ENCODE assay signal across 8 mouse cellular contexts in the genomic region with DNA sequence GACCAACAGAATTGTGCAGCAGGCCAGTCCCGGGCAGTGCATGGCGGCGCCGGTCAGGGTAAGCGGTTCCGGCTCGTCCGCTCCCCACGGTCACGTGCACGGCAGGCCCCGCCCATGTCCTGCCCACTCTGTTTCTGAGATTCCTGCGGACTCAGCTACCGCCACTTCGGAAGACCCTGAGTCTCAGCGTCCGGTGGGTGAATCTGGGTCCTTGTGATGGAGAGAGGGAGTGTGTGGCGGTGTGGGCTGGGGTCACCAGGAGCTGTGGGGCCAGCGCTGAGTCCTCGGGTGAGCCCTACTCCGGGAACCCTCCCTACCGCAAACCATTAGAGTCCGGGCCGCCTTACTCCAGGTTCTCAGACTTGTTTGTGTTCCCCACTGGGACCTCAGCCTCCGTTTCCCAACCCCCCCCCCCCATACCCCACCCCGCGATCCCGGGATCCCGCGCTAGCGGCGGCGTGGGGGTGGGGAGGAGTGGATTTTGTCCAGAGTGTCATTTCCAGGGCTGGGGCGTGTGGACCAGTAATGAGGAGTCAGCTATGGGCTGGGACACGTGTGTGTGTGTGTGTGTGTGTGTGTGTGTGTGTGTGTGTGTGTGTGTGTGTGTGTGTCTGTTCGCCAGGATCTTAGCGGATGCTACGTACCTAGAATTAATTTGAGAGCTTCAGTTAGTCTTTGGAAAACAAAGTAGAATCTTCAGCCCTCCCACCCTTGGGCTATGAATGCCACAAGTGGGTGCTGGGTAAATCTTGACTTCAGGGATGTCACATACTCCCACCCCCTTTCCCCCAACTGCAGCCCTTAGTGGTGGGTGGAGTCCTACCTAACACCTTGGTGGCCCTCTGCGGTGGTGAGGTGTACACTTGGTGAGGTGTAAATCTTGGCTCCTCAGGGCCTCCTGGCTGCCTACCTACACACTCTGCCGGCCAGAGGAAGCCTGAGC. TPM values are rescaled to one million over a fixed set of nuclear protein-coding genes. Genes with fewer than 3 reads are reported as not detected.
DNase-seq lines count a peak whose midpoint lies in the region; ATAC-seq and TF ChIP-seq lines count a peak whose summit lies in the region.

Gene Sgsh (minus strand): TSS at position 94 of the 943 bp plus-strand sequence.
Gene Slc26a11 (plus strand): TSS at position 115 of the 943 bp plus-strand sequence.

- peak; percentile 91 to 96 for DNase-seq in adrenal gland, adult (ENCODE audit: inconsistent age in 2 of 2, low spot score in 1 of 2)
- DNase-seq in embryo, embryonic 10 days (ENCODE audit: low spot score), result peak; percentile 95
- peak; percentile 91 for DNase-seq in gastrocnemius, postnatal 10 days
- peak; percentile 37 for DNase-seq in hindlimb bud, embryonic 11.5 days (ENCODE audit: extremely low spot score, low read depth, low spot score)
- DNase-seq in left cerebral cortex, adult 2 months (ENCODE audit: extremely low spot score in 1 of 2, low spot score in 2 of 2), result peak; percentile 70 to 78
- DNase-seq in right cerebral cortex, adult 18-20 months, result peak; percentile 79
- peak; percentile 63 for DNase-seq in urinary bladder, postnatal 10 days (ENCODE audit: low spot score)

- no peak for TF ChIP-seq CTCF in left cerebral cortex, adult 2 months (IDR thresholded peaks at IDR 0.05)

- ATAC-seq in megakaryocyte, adult 5-6 weeks (ENCODE audit: poor library complexity, severe bottlenecking), result peak; percentile 83

- peak within 1 kb of the TSS; percentile 80 for H3K27ac ChIP-seq in left cerebral cortex, adult 2 months

- intact Hi-C loops in left cerebral cortex, adult 2 months (cut with DNase I), result no loop called here

- peak within 1 kb of the TSS; percentile 61 for H3K4me3 ChIP-seq in left cerebral cortex, adult 2 months

RNA-seq across cellular contexts. Expression of gene Sgsh, which starts in this region (rescaled TPM):
- total RNA-seq in gastrocnemius, postnatal 10 days (2021), result 1 to 10 TPM; 5.2 to 5.7 TPM
- 1 to 10 TPM; 4.6 to 5.0 TPM for total RNA-seq in left cerebral cortex, adult 2 months (2021)
- total RNA-seq in megakaryocyte, adult 5-6 weeks (2015), result 12.9 and 15.0 TPM in 2 replicates
- total RNA-seq in megakaryocyte, adult 5-6 weeks (2017), result 12.9 and 15.8 TPM in 2 replicates

RNA-seq across cellular contexts. Expression of gene Slc26a11, which starts in this region (rescaled TPM):
- 1 to 10 TPM; 2.6 to 4.0 TPM for total RNA-seq in gastrocnemius, postnatal 10 days (2021)
- 1 to 10 TPM; 3.9 TPM for total RNA-seq in left cerebral cortex, adult 2 months (2021)
- 4.8 and 6.0 TPM in 2 replicates for total RNA-seq in megakaryocyte, adult 5-6 weeks (2015)
- total RNA-seq in megakaryocyte, adult 5-6 weeks (2017), result 1.2 and 3.4 TPM in 2 replicates

Comparison
In these comparisons a context has a peak if more than half of its experiments do, and no peak if none do; other contexts are left out.
1. Peak in every context shown above with its lines: DNase-seq, ATAC-seq, H3K4me3 ChIP-seq and H3K27ac ChIP-seq.
2. DNase-seq: peak in every context shown above with its lines; median percentile 95 in embryo, embryonic 10 days; 94 in adrenal gland, adult; 91 in gastrocnemius, postnatal 10 days; 79 in right cerebral cortex, adult 18-20 months; 74 in left cerebral cortex, adult 2 months; 63 in urinary bladder, postnatal 10 days; 37 in hindlimb bud, embryonic 11.5 days.